Mouse (Mus musculus): ENCODE measurements around the gene Cbl. TPM values are rescaled to one million over a fixed set of nuclear protein-coding genes. Genes with fewer than 3 reads are reported as not detected.

The Cbl gene
- polyA plus RNA-seq (2012; rRNA removed) (18.3 and 21.0 TPM in 2 replicates), polyA plus RNA-seq (2014; fragmentation: Nextera tagmentation; extraction: Ambion mirVana) (15.6 and 16.8 TPM in 2 replicates)

GRCm38 (mm10) chr9:44233802-44234478, at the start of gene Cbl:
TSS of gene Cbl (minus strand) at chr9:44234049.
- TF ChIP-seq POLR2A (IDR thresholded peaks at IDR 0.05; ENCODE audit: borderline replicate concordance, extremely low read depth, insufficient read depth, insufficient read length): peak; percentile 93; the same call in 1 of the 2 replicates
- Histone ChIP-seq H3K4me1 (ENCODE audit: control insufficient read depth, insufficient read depth, low read length) (peaks cover 9% of the 10 kb centered on the region), H3K4me3 (replicated peaks; ENCODE audit: low read length) (peak within 1 kb of the TSS; percentile 73), H3K9ac (ENCODE audit: low read depth, low read length, severe bottlenecking) (peak within 1 kb of the TSS; percentile 78), H3K9me3 (ENCODE audit: control insufficient read depth, low read length) (no peaks in the 10 kb centered on the region), H3K27ac (replicated peaks; ENCODE audit: low read depth, low read length) (peak within 1 kb of the TSS; percentile 89), H3K36me3 (ENCODE audit: control insufficient read depth, insufficient read depth, low read length) (no peaks in the 10 kb centered on the region), H3K27me3 (ENCODE audit: control insufficient read depth, insufficient read depth, low read length) (no peaks in the 10 kb centered on the region), H3K4me2 (replicated peaks; ENCODE audit: low read depth, low read length, severe bottlenecking) (peak within 1 kb of the TSS; percentile 56)
- DNase-seq (ENCODE audit: low spot score): peak; percentile 97
- peak; percentile 94 for ATAC-seq (ENCODE audit: low FRiP score, low read depth)
- 0% methylated on average over 45 of the region's 76 CpGs for WGBS

GRCm38 (mm10) chr9:44283183-44283582, 49.3 kb upstream of the Cbl start:
- DNase-seq (ENCODE audit: low spot score): no peak
- peaks cover 34% of the 10 kb centered on the region for H3K36me3 ChIP-seq (ENCODE audit: control insufficient read depth, insufficient read depth, low read length)
- no peak for ATAC-seq (ENCODE audit: low FRiP score, low read depth)
- WGBS: 59% methylated on average over 5 of the region's 5 CpGs
- no peak for TF ChIP-seq POLR2A (IDR thresholded peaks at IDR 0.05; ENCODE audit: borderline replicate concordance, extremely low read depth, insufficient read depth, insufficient read length)
- H3K27me3 ChIP-seq (ENCODE audit: control insufficient read depth, insufficient read depth, low read length): no peaks in the 10 kb centered on the region
- no peak overlapping the region for H3K4me3 ChIP-seq (replicated peaks; ENCODE audit: low read length)
- H3K9ac ChIP-seq (ENCODE audit: low read depth, low read length, severe bottlenecking): no peak overlapping the region
- H3K4me1 ChIP-seq (ENCODE audit: control insufficient read depth, insufficient read depth, low read length): peaks cover 4% of the 10 kb centered on the region; the same call in 1 of the 2 replicates
- no peaks in the 10 kb centered on the region for H3K9me3 ChIP-seq (ENCODE audit: control insufficient read depth, low read length)
- H3K4me2 ChIP-seq (replicated peaks; ENCODE audit: low read depth, low read length, severe bottlenecking): no peak overlapping the region
- H3K27ac ChIP-seq (replicated peaks; ENCODE audit: low read depth, low read length): no peak overlapping the region

GRCm38 (mm10) chr9:44269973-44270372, 36.1 kb upstream of the Cbl start:
- Histone ChIP-seq H3K36me3 (ENCODE audit: control insufficient read depth, insufficient read depth, low read length) (peaks cover 7% of the 10 kb centered on the region), H3K4me1 (ENCODE audit: control insufficient read depth, insufficient read depth, low read length) (peaks cover 11% of the 10 kb centered on the region), H3K4me2 (replicated peaks; ENCODE audit: low read depth, low read length, severe bottlenecking) (no peak overlapping the region), H3K9me3 (ENCODE audit: control insufficient read depth, low read length) (no peaks in the 10 kb centered on the region), H3K9ac (ENCODE audit: low read depth, low read length, severe bottlenecking) (no peak overlapping the region), H3K27me3 (ENCODE audit: control insufficient read depth, insufficient read depth, low read length) (no peaks in the 10 kb centered on the region), H3K4me3 (replicated peaks; ENCODE audit: low read length) (no peak overlapping the region), H3K27ac (replicated peaks; ENCODE audit: low read depth, low read length) (no peak overlapping the region)
- 78% methylated on average over 4 of the region's 4 CpGs for WGBS
- DNase-seq (ENCODE audit: low spot score): no peak
- ATAC-seq (ENCODE audit: low FRiP score, low read depth): no peak
- TF ChIP-seq POLR2A (IDR thresholded peaks at IDR 0.05; ENCODE audit: borderline replicate concordance, extremely low read depth, insufficient read depth, insufficient read length): no peak

- no peak for TF ChIP-seq POLR2A (IDR thresholded peaks at IDR 0.05; ENCODE audit: borderline replicate concordance, extremely low read depth, insufficient read depth, insufficient read length)
- Histone ChIP-seq H3K4me3 (replicated peaks; ENCODE audit: low read length) (no peak overlapping the region), H3K27ac (replicated peaks; ENCODE audit: low read depth, low read length) (no peak overlapping the region), H3K9ac (ENCODE audit: low read depth, low read length, severe bottlenecking) (no peak overlapping the region), H3K4me1 (ENCODE audit: control insufficient read depth, insufficient read depth, low read length) (peaks cover 11% of the 10 kb centered on the region), H3K4me2 (replicated peaks; ENCODE audit: low read depth, low read length, severe bottlenecking) (no peak overlapping the region), H3K9me3 (ENCODE audit: control insufficient read depth, low read length) (no peaks in the 10 kb centered on the region), H3K36me3 (ENCODE audit: control insufficient read depth, insufficient read depth, low read length) (peaks cover 7% of the 10 kb centered on the region; the same call in 1 of the 2 replicates), H3K27me3 (ENCODE audit: control insufficient read depth, insufficient read depth, low read length) (no peaks in the 10 kb centered on the region)
- DNase-seq (ENCODE audit: low spot score) (no peak), ATAC-seq (ENCODE audit: low FRiP score, low read depth) (no peak)
- 89% methylated on average over 3 of the region's 3 CpGs for WGBS
Observed at GRCm38 (mm10) chr9:44269077-44269476, 35.2 kb upstream of the Cbl start.

GRCm38 (mm10) chr9:44268432-44268831, 34.6 kb upstream of the Cbl start, which contains the start of gene Nlrx1:
TSS of gene Nlrx1 (minus strand) at chr9:44268599.
- Histone ChIP-seq H3K36me3 (ENCODE audit: control insufficient read depth, insufficient read depth, low read length) (0 out of 2 replicates have a peak, but pooled peaks cover 5% of the 10 kb centered on the region), H3K9me3 (ENCODE audit: control insufficient read depth, low read length) (no peaks in the 10 kb centered on the region), H3K27ac (replicated peaks; ENCODE audit: low read depth, low read length) (peak within 1 kb of the TSS; percentile 86), H3K4me1 (ENCODE audit: control insufficient read depth, insufficient read depth, low read length) (peaks cover 11% of the 10 kb centered on the region), H3K27me3 (ENCODE audit: control insufficient read depth, insufficient read depth, low read length) (no peaks in the 10 kb centered on the region), H3K4me3 (replicated peaks; ENCODE audit: low read length) (peak within 1 kb of the TSS; percentile 54), H3K9ac (ENCODE audit: low read depth, low read length, severe bottlenecking) (peak within 1 kb of the TSS; percentile 92), H3K4me2 (replicated peaks; ENCODE audit: low read depth, low read length, severe bottlenecking) (peak within 1 kb of the TSS; percentile 91)
- WGBS: 80% methylated on average over 6 of the region's 6 CpGs
- ATAC-seq (ENCODE audit: low FRiP score, low read depth): no peak
- DNase-seq (ENCODE audit: low spot score): no peak
- no peak for TF ChIP-seq POLR2A (IDR thresholded peaks at IDR 0.05; ENCODE audit: borderline replicate concordance, extremely low read depth, insufficient read depth, insufficient read length)
